Mouse (Mus musculus): ENCODE measurements at regions not wholly inside any gene's neighbourhood (a gene's known extent, or its start where the extent isn't known, plus 50 kb on each side); places are given as distances from the start of the nearest gene placed in this dataset.

DNA sequence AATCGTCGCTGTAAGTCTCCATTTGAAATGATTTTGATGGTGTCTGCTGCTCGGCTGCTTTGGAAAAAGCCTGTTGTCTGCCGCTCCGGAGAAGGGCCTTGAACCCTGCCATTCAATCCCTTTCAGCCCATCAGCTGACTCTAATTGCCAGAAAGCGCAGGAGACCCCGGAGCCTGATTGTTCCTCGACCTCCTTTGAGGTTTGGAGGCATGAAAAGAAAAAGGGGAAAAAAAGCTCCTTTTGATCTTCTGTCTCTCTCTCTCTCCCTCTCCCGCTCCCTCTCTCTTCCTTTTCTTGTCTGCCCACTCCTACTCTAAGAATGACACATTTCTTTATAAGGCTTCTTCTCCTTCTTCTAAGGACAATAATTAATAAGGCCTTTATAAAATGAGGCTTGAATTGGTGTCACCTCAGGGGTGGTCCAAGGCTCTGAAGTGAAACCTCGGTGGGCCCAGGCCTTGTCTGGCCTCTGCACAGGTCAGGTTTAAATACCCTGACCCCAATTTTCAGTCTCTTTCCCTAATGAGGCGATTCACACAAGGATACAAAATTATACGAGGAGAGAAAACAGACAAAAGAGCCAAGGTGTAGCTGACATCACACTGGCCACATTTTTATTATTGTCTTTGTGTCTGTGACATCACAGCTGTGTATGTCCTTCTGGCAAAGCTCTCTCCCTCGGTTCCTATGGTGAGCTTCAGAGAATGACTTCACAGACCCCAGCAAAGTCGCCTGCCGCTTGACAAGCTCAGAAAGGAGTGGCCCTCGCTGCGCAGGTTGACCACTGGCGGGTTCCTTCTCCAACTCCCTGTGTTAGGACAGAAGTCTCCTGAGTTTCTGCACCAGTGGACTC lies 787.4 kb downstream of the Nr2f2 start:
- no peak for TF ChIP-seq CTCF (IDR thresholded peaks at IDR 0.05; ENCODE audit: control insufficient read depth, insufficient read depth, insufficient replicate concordance, low read depth, low read length)
- TF ChIP-seq POLR2A (IDR thresholded peaks at IDR 0.05; ENCODE audit: control insufficient read depth, low read depth, low read length): no peak; the same call in 1 of the 2 replicates
